Comparison of ENCODE assay signal across 8 mouse cellular contexts in genomic region chr6:29609111-29610019, GRCm38 (mm10). TPM values are rescaled to one million over a fixed set of nuclear protein-coding genes. Genes with fewer than 3 reads are reported as not detected.
DNase-seq lines count a peak whose midpoint lies in the region; ATAC-seq and TF ChIP-seq lines count a peak whose summit lies in the region.

Gene Tnpo3, minus strand, starts transcription at chr6:29609887.

- peak within 1 kb of the TSS; percentile 97 for H3K9ac ChIP-seq in embryonic facial prominence, embryonic 15.5 days
- H3K9ac ChIP-seq in limb, embryonic 14.5 days (ENCODE audit: low read depth, low read length, severe bottlenecking) = peak within 1 kb of the TSS; percentile 92
- peak within 1 kb of the TSS; percentile 89 for H3K9ac ChIP-seq in midbrain, postnatal 0 days (replicated peaks; ENCODE audit: low read length, poor library complexity, severe bottlenecking)

- peak; percentile 97 for DNase-seq in 416B (ENCODE audit: low read depth)
- DNase-seq in heart, adult 8-10 months (ENCODE audit: low spot score) = peak; percentile 93
- DNase-seq in kidney, adult 9 months = peak; percentile 96
- DNase-seq in limb, embryonic 14.5 days (ENCODE audit: low spot score) = peak; percentile 92
- peak; percentile 96 for DNase-seq in midbrain, postnatal 0 days (ENCODE audit: low spot score)
- DNase-seq in spleen, postnatal 14 days (ENCODE audit: low spot score in 2 of 2) = peak; percentile 80 to 87

- H3K4me2 ChIP-seq in embryonic facial prominence, embryonic 15.5 days (replicated peaks) = peak within 1 kb of the TSS; percentile 71
- peak within 1 kb of the TSS; percentile 77 for H3K4me2 ChIP-seq in limb, embryonic 14.5 days (replicated peaks; ENCODE audit: low read depth, low read length, severe bottlenecking)
- peak within 1 kb of the TSS; percentile 71 for H3K4me2 ChIP-seq in midbrain, postnatal 0 days (ENCODE audit: low read depth, low read length, poor library complexity, severe bottlenecking)

- H3K4me3 ChIP-seq in bone marrow, adult 2 months (replicated peaks; ENCODE audit: control insufficient read depth, low read depth, low read length) = peak within 1 kb of the TSS; percentile 94
- peak within 1 kb of the TSS; percentile 99 for H3K4me3 ChIP-seq in embryonic facial prominence, embryonic 15.5 days (replicated peaks)
- peak within 1 kb of the TSS; percentile 96 for H3K4me3 ChIP-seq in limb, embryonic 14.5 days (replicated peaks; ENCODE audit: low read length)
- peak within 1 kb of the TSS; percentile 91 for H3K4me3 ChIP-seq in midbrain, postnatal 0 days (ENCODE audit: low read depth, low read length)

- under 1% methylated on average over 67 of the region's 67 CpGs for WGBS in bone marrow, adult 2 months
- under 1% methylated on average over 67 of the region's 67 CpGs for WGBS in embryonic facial prominence, embryonic 15.5 days
- WGBS in limb, embryonic 14.5 days = under 1% methylated on average over 61 of the region's 67 CpGs
- under 1% methylated on average over 65 of the region's 67 CpGs for WGBS in midbrain, postnatal 0 days

- no peaks in the 10 kb centered on the region for H3K9me3 ChIP-seq in embryonic facial prominence, embryonic 15.5 days (replicated peaks)
- H3K9me3 ChIP-seq in limb, embryonic 14.5 days (ENCODE audit: control insufficient read depth, low read length) = no peaks in the 10 kb centered on the region
- H3K9me3 ChIP-seq in midbrain, postnatal 0 days (ENCODE audit: low read length) = no peaks in the 10 kb centered on the region

- H3K36me3 ChIP-seq in embryonic facial prominence, embryonic 15.5 days = no peaks in the 10 kb centered on the region
- H3K36me3 ChIP-seq in limb, embryonic 14.5 days (ENCODE audit: control insufficient read depth, insufficient read depth, low read length) = no peaks in the 10 kb centered on the region
- H3K36me3 ChIP-seq in midbrain, postnatal 0 days (ENCODE audit: insufficient read depth, low read length) = no peaks in the 10 kb centered on the region

- ATAC-seq in embryonic facial prominence, embryonic 15.5 days (ENCODE audit: insufficient number of reproducible peaks, low FRiP score, low TSS enrichment, low read depth) = peak; percentile 93
- ATAC-seq in limb, embryonic 14.5 days (ENCODE audit: low FRiP score, low read depth) = peak; percentile 96
- peak; percentile 97 for ATAC-seq in midbrain, postnatal 0 days (ENCODE audit: low FRiP score)

- TF ChIP-seq POLR2A in bone marrow, adult 2 months (IDR thresholded peaks at IDR 0.05; ENCODE audit: borderline replicate concordance, control insufficient read depth, low read depth, low read length) = peak; percentile 60; the same call in 1 of the 2 replicates
- TF ChIP-seq POLR2A in limb, embryonic 14.5 days (IDR thresholded peaks at IDR 0.05; ENCODE audit: borderline replicate concordance, extremely low read depth, insufficient read depth, insufficient read length) = peak; percentile 52; the same call in 1 of the 2 replicates

- no peaks in the 10 kb centered on the region for H3K27me3 ChIP-seq in embryonic facial prominence, embryonic 15.5 days
- no peaks in the 10 kb centered on the region for H3K27me3 ChIP-seq in limb, embryonic 14.5 days (ENCODE audit: control insufficient read depth, insufficient read depth, low read length)
- H3K27me3 ChIP-seq in midbrain, postnatal 0 days (ENCODE audit: insufficient read depth, low read length) = no peaks in the 10 kb centered on the region

- TF ChIP-seq CTCF in bone marrow, adult 2 months (IDR thresholded peaks at IDR 0.05; ENCODE audit: control insufficient read depth, insufficient read depth, low read length) = no peak
- 0 out of 2 replicates have a peak, but pooled peaks have one; percentile 1 for TF ChIP-seq CTCF in midbrain, postnatal 0 days (IDR thresholded peaks at IDR 0.05)

- no peaks in the 10 kb centered on the region for H3K4me1 ChIP-seq in bone marrow, adult 2 months (ENCODE audit: control insufficient read depth, insufficient read depth, low read length)
- peaks cover 15% of the 10 kb centered on the region; the same call in 1 of the 2 replicates for H3K4me1 ChIP-seq in embryonic facial prominence, embryonic 15.5 days
- H3K4me1 ChIP-seq in limb, embryonic 14.5 days (ENCODE audit: control insufficient read depth, insufficient read depth, low read length) = peaks cover 3% of the 10 kb centered on the region; the same call in 1 of the 2 replicates
- H3K4me1 ChIP-seq in midbrain, postnatal 0 days (ENCODE audit: insufficient read depth, low read length) = peaks cover 5% of the 10 kb centered on the region; the same call in 1 of the 2 replicates

- peak within 1 kb of the TSS; percentile 82 for H3K27ac ChIP-seq in bone marrow, adult 2 months (ENCODE audit: control insufficient read depth, insufficient read depth, low read depth, low read length, poor library complexity)
- H3K27ac ChIP-seq in embryonic facial prominence, embryonic 15.5 days (replicated peaks) = peak within 1 kb of the TSS; percentile 96
- peak within 1 kb of the TSS; percentile 83 for H3K27ac ChIP-seq in limb, embryonic 14.5 days (replicated peaks; ENCODE audit: low read depth, low read length)
- H3K27ac ChIP-seq in midbrain, postnatal 0 days (ENCODE audit: low read depth, low read length) = peak within 1 kb of the TSS; percentile 92

RNA-seq across cellular contexts. Expression of gene Tnpo3, which starts in this region (rescaled TPM):
- polyA plus RNA-seq in bone marrow, adult 2 months (2011; ENCODE audit: insufficient read depth, insufficient read length, low replicate concordance, missing spikeins) = 22.1 and 33.0 TPM in 2 replicates
- 74.2 and 85.2 TPM in 2 replicates for polyA plus RNA-seq in embryonic facial prominence, embryonic 15.5 days (2015; fragmentation: Nextera tagmentation; extraction: Ambion mirVana)
- 10 to 100 TPM; 42.9 to 50.8 (median 46.4) TPM for total RNA-seq in heart, adult 8-10 months (2022)
- polyA plus RNA-seq in limb, embryonic 14.5 days (2012; rRNA removed) = 60.1 and 64.0 TPM in 2 replicates
- 82.7 and 90.4 TPM in 2 replicates for polyA plus RNA-seq in limb, embryonic 14.5 days (2014; fragmentation: Nextera tagmentation; extraction: Ambion mirVana)
- total RNA-seq in midbrain, postnatal 0 days (2014; rRNA removed) = 72.6 and 81.0 TPM in 2 replicates
- 56.9 and 57.9 TPM in 2 replicates for polyA plus RNA-seq in midbrain, postnatal 0 days (2015; fragmentation: Nextera tagmentation; extraction: Ambion mirVana)

Comparison
In these comparisons a context has a peak if more than half of its experiments do, and no peak if none do; other contexts are left out.
1. Peak in every context shown above with its lines: DNase-seq, ATAC-seq, H3K4me3 ChIP-seq and H3K27ac ChIP-seq.